Mouse (Mus musculus) right cerebral cortex, adult 18-20 months (tissue): ENCODE measurements around the gene Acacb.

Experiments used
- DNase-seq: peaks from one replicate; pipeline ENCODE4 v3.0.0; 2022; ENCODE audit warnings: mixed read lengths

The Acacb gene

DNA sequence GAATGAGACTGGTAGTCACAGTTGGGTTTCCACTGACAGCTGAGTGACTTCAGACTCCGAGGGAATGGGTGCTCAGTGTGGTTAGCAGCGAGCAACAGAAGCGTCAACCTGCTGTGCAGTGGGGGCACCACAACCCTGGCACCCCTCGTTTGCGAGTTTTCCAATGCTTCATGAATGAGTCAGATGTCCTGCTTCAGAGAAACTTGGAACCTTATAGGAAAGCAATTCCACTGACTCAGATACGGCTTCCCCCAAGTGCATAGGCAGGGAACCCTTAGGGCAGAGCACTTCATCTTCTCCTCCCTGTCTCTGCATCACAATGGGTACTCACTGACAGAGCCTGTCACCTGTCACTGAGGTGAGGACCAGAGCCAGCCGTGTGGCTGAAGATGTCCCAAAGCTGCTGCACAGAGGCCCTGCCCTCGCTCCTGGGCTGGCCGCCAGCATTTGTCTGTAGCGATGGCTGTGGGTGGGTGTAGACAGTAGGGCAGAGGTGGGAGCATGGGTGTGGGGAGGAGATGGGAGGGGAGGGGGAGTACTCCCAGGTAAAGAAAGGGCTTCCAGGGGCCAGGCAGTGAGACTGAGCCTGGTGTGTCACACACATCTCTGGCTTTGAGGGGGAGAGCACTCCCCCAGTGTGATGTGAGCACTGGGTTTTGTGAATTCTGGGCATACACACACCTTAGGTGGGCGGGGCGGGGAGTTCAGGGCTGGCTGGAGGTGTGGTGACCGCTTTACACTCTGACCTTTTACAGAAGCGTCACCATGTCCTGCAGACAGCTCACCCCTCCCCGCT is 8.7 kb upstream of the Acacb start:
- no peak for DNase-seq

DNA sequence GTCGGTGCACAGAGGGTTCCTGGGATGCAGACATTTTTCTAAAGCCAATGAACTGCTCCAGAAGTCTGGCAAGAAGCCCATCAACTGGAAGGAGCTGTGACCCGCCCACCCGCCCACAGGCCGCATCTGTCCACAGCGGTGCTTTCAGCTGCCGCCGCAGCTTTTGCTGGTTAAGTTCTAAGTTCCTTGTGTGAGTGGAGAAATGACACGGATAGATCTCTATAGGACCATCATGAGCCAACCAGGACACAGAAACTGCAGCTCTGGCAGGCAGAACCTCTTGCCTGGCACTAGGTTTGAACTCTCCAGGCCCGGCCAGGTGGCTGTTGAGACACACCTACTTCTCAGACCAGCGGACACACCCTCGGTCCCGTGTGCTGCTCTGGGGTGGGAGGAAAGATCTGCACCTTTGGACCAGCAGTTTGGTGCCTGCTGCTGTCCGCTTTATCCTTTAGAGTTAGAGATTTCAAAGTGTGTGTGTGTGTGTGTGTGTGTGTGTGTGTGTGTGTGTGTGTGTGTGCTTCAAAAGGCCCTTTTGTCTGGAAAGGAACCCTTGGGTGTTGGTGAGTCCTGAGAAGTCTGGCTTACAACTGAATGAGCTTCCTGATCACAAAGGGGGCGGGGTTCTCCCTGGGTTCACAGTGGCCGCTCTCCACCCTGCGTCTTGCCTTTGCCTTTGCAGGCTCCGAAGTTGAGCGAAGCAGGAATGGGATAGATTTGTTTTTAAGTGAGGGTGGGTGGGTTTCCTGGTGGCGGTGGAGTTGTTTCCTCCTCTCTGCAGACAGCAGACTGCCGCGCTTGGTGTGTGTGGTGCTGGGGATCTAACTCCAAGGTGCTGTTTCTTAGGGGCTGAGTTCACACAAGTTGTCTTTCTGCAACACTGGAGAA is 7.8 kb upstream of the Acacb start:
- DNase-seq: no peak

DNA sequence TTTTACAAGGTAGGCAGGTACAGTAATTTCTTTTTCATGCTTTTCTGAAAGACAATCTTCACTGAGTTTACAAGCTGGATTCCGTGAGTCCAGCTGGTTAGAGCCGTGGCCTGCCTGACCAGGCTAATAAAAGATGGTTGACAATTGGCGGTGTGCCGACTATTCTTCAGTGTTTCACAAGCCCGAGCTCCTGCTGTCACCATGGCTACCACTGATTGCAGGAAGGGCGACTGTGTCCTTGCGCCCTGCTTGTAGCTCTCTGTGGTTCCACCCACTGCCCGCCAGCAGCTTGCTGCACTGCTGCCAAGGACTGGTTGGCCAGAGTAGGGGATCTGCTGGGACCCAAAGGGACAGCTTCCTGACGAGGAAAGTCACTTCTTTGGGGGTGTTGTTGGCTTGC is 7.2 kb upstream of the Acacb start:
- DNase-seq: peak; percentile 78

DNA sequence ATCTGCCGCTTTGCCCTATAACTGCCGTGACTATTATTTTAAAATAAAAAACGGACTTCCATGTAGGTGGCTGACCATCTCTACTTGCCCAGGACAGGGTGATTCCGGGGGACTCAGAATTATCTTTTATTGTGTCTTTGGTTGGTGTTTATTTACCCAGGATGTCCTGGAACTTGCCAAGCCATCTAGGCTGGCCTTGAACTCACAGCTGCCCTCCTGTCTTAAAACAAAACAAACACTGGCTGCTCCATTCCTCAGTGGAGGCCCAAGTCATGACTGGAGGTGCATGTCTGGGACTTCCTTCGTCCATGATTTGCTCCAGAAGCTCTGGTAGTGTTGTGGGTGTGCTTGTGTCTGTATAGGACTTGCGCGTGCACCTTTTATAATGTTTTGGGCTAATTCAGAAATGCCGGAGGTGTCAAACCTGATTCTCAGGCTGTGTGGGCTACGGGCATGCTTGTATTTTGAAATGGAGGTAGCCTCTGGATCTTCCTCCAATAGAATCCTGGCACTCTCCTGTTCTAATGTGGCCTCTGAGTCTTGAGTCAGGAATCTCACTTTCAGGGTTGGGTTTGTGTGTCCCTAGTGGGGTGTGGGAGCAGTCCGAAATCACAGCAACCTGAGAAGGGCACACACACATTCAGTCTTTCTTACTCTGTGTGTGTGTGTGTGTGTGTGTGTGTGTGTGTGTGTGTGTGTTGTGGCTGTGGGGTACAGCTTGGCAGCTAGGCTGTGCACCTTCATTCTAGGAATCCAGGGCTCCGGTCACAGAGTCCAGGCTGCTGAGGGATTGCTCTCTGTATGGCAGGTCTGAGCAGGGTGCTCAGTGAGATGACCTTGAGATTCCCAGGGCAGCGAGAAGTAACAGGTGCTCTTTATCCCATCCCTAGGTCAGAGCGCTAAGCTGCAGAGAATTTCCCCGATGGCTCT is 973 bp downstream of the Acacb start:
- no peak for DNase-seq

DNA sequence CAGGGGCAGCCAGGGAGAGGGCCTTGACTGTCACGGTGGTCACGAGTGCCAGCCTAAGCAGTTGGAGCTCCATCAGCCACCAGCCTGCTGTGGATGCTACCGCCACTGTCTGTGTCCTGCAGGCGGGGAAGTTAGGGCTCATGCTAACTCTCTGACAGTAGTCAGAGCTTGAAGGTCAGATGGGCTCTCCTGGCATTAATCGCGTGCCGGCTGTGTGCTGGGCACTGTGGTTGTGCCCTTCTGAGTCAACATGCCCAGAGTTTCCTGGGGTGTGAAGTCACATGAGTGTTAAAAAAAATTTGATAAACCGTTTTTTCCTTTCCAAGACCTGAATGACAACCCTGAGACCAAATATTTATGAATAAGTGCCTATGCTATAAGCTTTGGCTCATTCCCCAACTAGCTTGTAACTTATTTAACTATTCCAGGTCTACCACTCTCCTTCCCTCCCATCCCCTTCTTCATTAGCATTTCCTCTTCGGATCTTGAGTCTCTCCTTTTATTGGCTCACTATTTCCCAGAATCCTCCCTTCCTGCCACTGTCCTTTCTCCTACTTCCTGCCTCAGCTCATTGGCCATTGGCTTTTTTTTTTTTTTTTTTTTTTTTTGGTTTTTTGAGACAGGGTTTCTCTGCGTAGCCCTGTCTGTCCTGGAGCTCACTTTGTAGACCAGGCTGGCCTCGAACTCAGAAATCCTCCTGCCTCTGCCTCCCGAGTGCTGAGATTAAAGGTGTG is 6.2 kb downstream of the Acacb start:
- no peak for DNase-seq

DNA sequence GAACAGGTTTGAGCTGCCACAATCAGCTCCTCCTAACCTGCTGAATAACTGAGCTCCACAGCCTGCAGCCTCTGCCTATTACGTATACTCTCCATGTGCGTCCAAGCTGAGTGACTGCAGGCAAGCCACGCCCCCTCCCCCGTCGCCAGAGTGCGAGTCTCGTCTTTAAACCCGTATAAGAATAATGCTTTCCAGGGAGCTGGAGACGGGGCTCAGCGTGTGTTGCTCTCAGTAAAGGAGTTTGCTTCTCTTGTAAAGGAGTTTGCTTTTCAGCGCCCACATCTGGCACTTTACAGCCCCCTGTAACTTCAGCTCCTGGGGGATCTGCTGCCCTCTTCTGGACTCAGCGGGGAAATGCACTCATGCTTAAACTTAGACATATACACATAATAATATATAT is 7.2 kb downstream of the Acacb start:
- no peak for DNase-seq

DNA sequence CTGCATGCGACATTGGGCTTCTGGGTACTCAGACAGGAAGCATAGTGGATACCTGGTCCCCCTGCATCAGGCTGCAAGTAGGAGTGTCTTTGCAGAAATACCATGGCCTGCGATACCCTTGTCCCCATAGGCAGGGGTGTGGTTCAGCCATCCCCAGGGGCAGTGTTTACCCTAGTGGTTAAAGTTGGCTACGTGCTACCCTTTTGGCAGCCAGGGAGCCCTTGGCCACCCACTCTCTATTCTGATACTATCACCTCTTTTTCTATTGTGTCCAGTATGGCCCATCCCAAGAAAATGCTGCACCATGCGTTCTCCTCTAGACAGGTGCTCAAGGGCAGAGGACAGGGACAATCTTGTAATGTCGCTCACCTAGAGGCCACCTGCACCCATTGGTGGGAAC is 8.4 kb downstream of the Acacb start:
- DNase-seq: no peak

DNA sequence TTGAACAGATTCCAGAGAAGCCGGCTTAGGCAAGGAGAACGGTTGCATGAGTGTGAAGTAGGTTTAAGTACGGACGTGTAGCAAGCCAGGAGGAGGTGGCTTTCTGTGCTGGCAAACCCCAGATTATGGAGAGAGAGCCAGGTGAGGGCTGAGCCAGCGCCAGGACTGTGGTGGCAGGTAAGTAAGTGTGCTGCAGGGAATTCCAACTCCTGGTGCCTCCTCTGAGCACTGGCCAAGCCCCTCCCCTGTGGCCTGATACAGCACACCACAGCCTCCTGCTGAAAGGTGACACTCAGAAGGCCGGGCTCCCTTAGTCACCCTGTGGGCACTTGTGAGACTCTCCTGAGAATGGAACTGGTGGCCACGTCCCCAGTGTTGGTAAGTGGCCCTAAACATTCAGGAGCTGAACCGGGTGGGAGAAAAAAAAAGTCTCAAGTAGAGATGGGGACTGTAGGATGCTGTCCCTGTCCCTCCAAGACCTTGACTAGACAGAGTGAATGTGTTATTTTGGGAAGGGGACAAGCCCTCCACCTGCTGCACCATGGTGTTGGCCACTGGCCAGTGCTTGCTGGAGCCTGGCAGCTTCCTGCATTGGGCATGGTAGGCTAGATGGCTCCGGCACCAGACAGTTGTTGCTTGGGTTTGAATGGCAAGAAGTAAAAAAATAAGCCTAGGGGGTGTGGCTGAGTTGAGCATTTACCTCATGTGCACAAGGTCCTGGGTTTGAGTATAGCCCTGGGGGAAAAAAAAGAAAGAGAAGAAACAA is 9.0 kb downstream of the Acacb start:
- DNase-seq: no peak

DNA sequence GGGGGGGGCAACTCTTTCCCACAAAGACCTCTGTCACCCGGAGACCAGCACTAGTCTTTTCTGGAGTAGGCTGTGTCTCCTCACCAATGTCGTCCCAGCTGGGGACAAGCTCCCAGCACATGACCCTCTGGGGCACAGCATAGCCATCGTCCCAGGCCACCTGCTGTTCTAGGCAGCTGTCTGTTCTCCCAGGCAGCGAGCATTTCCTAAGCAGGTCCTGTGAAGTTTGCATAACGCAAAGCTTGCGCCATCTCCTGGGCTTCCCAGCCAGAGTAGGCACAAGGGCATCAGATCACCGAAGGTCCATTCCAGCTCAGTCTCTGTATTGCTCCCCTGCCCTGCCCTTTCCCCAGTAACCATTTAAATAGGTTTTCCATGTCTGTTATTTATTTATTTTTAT is 10.9 kb downstream of the Acacb start:
- DNase-seq: no peak

DNA sequence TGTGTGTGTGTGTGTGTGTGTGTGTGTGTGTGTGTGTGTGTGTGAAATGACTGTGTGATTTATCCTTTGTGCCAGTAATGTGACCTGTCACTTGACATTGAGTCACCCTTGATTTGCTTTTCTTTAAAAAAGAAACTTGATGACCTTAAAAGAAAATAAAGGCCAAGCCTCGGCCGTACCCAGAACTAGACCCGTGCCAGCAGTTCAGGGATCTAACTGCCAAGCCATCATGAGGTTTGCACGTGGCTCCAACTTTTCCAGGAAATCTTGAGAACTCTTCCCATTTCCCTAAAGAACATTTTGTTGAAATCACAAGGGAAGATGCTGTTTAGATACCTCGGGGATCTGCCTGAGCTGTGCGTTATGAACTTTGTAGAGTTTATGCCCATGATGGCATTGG is 15.1 kb downstream of the Acacb start:
- no peak for DNase-seq

DNA sequence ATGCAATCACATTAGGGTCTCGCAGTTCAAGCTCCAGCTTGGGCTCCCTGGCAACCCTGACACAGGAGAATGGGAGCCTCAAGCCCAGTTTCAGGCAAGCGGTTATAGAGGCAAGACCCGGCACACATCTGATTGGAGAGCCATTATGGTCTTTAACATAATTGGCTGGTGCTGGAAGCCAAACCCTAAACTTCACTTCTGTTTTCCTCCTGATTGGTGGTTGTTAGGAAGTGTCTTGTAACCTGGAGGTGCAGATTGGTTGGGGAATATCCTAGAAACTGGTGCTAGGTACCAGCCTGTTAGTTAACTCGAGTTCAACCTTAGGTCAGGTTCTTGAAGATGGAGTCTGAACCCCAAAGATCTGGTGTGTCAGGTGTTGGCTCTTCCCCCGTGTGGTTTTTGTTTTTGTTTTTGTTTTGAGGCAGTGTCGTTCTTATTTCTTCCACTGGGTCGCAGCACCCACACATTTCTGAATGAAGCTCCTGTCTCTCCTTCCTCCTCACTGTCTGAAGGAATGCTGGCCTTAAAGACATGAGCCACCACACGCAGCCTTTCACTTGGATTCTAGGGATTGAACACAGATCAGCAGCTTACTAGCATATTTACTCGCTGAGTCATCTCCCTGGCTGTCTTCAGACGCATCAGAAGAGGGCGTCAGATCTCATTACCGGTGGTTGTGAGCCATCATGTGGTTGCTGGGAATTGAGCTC is 15.9 kb downstream of the Acacb start:
- DNase-seq: no peak

DNA sequence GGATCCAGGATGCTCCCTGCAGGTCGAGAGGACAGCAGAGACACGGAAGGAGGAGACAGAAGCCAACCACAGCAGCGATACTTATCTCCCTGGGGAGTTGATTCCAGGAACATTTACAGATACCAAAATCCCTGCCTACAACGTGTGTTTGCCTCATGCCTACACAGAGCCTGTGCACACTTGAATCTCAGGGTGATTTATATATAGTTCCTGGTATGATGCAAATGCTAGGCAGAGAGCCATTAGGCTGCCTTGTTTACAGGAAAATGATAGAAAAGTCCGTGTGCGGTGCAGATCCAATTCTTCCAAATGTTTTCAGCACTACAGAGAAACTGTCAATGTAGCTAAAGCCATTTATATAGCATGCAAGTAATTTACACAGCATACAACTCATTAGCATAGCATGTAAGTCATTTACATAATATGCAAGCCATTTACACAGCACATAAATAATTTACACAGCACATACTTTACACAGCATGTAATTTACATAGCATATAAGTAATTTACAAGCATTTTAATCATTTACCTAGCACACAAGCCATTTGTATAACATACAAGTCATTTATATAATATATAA is 16.9 kb downstream of the Acacb start:
- peak; percentile 28 for DNase-seq

DNA sequence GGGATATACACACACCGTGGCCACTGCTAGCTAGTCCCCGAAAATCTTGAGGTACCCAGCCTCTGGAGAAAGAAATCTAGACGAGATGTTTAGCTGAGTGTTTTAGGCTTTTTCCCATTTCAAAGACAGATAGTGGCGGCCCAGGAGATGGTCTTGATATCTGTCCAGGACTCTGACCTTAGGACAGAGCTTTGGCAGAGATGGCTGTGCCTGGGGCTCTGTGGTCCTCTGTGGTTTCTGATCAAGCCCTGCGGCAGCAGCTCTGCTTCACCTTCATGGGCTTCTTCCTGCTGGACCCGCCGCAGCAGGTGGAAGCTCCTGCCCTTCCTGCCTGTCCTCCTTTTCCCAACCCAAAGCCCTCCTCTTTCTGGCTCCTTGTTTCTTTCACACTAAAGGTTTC is 24.0 kb downstream of the Acacb start:
- DNase-seq: no peak

DNA sequence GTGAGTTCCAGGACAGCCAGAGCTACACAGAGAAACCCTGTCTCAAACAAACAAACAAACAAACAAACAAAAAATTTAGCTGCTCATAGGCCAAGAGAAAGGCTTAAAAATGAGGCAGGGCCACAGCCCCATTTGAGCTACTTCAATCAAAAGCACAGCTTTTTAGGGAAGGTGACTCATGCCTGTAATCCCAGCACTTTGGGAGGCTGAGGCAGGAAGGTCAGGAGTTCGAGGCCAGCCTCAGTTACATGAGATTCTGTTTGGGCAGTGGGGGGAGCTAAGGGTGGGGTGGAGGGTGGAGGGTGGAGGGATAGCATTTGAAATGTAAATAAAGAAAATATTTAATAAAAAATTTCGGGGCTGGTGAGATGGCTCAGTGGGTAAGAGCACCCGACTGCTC is 26.6 kb downstream of the Acacb start:
- no peak for DNase-seq

DNA sequence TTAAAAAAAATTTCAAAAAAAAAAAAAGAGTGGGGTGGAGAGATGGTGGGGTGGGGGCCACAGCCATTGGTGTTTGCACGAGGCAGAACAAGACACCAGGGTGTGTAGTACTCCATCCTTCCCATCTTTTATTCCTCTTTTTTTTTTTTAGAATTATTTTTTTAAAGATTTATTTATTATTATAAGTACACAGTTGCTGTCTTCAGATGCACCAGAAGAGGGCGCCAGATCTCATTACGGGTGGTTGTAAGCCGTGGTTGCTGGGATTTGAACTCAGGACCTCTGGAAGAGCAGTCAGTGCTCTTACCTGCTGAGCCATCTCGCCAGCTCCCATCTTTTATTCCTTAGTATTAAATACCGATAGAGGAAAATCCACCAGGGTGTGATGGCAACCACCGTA is 27.1 kb downstream of the Acacb start:
- DNase-seq: no peak

DNA sequence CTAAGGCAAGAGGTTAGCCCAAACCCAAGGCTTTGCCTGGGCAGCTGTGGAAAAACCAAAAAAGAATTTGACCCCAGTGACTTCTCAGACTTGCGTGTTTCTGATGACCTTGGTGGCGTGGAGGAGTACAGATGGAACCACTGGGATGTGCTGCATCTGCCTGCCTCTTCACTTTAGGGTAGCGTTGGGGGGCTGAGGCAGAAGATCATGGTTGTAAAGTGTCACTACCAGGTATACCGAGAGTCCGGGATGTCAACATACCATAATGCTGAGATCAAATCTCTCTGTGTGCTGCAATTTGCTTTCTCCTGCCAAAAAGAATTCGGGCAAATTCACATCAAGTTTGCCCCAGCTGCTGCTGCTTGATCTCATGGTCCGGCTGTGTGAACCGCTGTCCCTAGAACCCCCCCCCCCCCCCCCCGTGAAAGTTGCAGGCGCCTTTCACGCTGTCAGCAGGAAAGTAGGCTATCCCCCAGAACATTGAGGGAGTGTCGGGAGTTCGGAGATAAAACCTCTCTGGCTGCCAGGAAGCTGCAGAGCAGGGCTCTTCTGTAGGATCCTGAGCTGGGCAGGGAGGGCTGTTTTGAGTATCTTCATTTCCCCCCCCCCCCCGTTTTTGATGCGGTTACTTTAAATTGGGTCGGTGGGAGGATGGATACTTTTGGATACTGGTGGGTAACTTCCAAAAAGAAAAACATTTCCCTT is 27.7 kb downstream of the Acacb start:
- no peak for DNase-seq

DNA sequence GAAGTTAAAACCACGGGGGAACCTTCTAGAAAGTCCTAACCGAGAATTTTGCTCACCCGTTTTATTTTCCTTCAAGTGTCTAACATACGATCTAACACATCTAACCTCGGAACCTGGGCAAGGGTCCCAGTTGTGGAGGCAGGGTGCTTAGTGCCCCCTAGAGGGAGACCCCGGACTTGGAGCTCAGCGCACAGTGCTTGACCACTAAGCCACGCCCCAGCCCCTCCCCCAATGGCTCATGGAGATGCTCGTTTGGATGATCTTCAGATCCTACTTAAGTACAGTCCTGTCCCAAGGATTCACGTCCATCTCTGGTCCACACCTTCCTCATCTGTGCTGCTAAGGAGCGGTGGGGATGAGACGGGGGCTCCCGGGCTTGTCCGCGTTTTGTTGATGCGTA is 28.3 kb downstream of the Acacb start:
- DNase-seq: no peak

DNA sequence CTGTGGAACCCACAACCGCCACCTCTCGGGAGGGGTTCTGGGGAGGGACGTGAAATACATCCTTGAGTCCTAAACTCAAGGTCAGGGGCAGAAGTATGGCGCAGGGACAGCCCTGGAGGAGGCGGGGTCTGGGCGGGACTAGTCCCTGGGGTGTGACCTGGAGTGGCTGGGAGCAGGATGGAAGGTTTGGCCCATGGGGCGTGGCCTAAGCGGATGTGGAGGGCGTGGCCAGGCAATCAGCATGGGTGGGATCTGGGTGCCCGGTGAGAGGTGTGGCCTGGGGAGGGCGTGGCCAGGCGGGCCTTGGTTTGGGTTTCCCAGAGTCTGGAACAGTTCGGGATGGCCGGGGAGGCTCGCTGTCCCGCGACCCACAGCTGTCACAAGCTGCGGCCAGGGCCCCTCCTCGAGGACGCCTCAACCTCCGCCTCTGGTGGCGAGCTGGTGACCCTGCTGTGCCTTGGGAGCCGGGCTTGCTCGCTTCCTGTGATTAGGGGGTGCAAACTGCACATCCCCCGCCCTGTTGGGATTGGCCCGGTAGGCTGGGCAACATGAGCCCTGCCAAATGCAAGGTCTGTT is 29.3 kb downstream of the Acacb start:
- peak; percentile 72 for DNase-seq
